In genomic region chr10:108190626-108191025, GRCm38 (mm10) we compare ENCODE assay signal across 15 mouse cellular contexts. TPM values are rescaled to one million over a fixed set of nuclear protein-coding genes. Genes with fewer than 3 reads are reported as not detected.
A peak's percentile ranks its signal among the peaks of the same experiment; 100 is the strongest.
DNase-seq lines count a peak whose midpoint lies in the region; ATAC-seq and TF ChIP-seq lines count a peak whose summit lies in the region.
"Had no signal": no experiment of that assay in that cellular context is flagged by ENCODE, and none has a peak within 500 bp of the region (broad histone marks: within the 10 kb centered on the region; RNA-seq: fewer than 3 reads in every experiment).

No protein-coding gene starts in this region.

- no peak for ATAC-seq in forebrain, postnatal 0 days
- ATAC-seq in forebrain, embryonic 13.5 days = no peak
- no peak for ATAC-seq in liver, postnatal 0 days
- ATAC-seq in intestine, postnatal 0 days = no peak

- dilution Hi-C loops in CH12.LX (cut with MboI; ENCODE audit: extremely low pct_ligation_motif_present, extremely low pct_unique_long_range_greater_than_20kb, low sequenced_read_pairs) = no loop called here

- no peaks in the 10 kb centered on the region for H3K9me3 ChIP-seq in forebrain, postnatal 0 days (ENCODE audit: low read length)
- H3K9me3 ChIP-seq in forebrain, embryonic 13.5 days (replicated peaks) = no peaks in the 10 kb centered on the region
- no peaks in the 10 kb centered on the region for H3K9me3 ChIP-seq in liver, postnatal 0 days (ENCODE audit: low read length)
- no peaks in the 10 kb centered on the region for H3K9me3 ChIP-seq in CH12.LX (replicated peaks; ENCODE audit: low read length)
- H3K9me3 ChIP-seq in intestine, postnatal 0 days (ENCODE audit: control insufficient read depth) = no peaks in the 10 kb centered on the region
- H3K9me3 ChIP-seq: embryonic facial prominence, embryonic 13.5 days; neural tube, embryonic 13.5 days had no signal

- H3K4me3 ChIP-seq in forebrain, postnatal 0 days (ENCODE audit: low read depth, low read length) = no peak overlapping the region
- H3K4me3 ChIP-seq in forebrain, embryonic 13.5 days = no peak overlapping the region
- H3K4me3 ChIP-seq in liver, postnatal 0 days (ENCODE audit: low read depth, low read length) = no peak overlapping the region
- no peak overlapping the region for H3K4me3 ChIP-seq in CH12.LX (replicated peaks in 1 of 3; ENCODE audit: low read depth in 2 of 3, low read length in 2 of 3, poor library complexity in 1 of 3)
- H3K4me3 ChIP-seq in intestine, postnatal 0 days (ENCODE audit: low read depth, low read length) = no peak overlapping the region
- H3K4me3 ChIP-seq: embryonic facial prominence, embryonic 13.5 days; neural tube, embryonic 13.5 days had no signal

- peaks cover 4% of the 10 kb centered on the region; the same call in 1 of the 2 replicates for H3K4me1 ChIP-seq in forebrain, postnatal 0 days (ENCODE audit: insufficient read depth)
- peaks cover 7% of the 10 kb centered on the region; the same call in 1 of the 2 replicates for H3K4me1 ChIP-seq in forebrain, embryonic 13.5 days
- H3K4me1 ChIP-seq in liver, postnatal 0 days (ENCODE audit: insufficient read depth) = peaks cover 11% of the 10 kb centered on the region
- peaks cover 9 to 61% of the 10 kb centered on the region in 2 experiments; a peak in 3 of 4 replicates for H3K4me1 ChIP-seq in CH12.LX (ENCODE audit: control insufficient read depth in 1 of 2, insufficient read depth in 2 of 2)
- H3K4me1 ChIP-seq in intestine, postnatal 0 days (replicated peaks; ENCODE audit: control insufficient read depth, insufficient read depth, low read length) = peaks cover 3% of the 10 kb centered on the region; the same call in 1 of the 2 replicates

- peaks cover 23% of the 10 kb centered on the region for H3K79me2 ChIP-seq in CH12.LX (replicated peaks; ENCODE audit: control insufficient read depth, extremely low read depth, insufficient read depth, poor library complexity, severe bottlenecking)

- DNase-seq in forebrain, postnatal 0 days = no peak
- DNase-seq in liver, postnatal 0 days = no peak
- no peak for DNase-seq in liver
- peak; percentile 31 for DNase-seq in CH12.LX (ENCODE audit: extremely low read depth)
- no peak for DNase-seq in testis, postnatal 10 days (ENCODE audit: low spot score)
- DNase-seq in adrenal gland, adult 2 months = no peak
- DNase-seq: cerebellum, postnatal 25 days; kidney, adult 2 months; layer of hippocampus, adult 9-11 months; left cerebral cortex, postnatal 4 days; thymus, postnatal 36 days had no signal

- no peak overlapping the region for H3K4me2 ChIP-seq in forebrain, postnatal 0 days (ENCODE audit: low read depth)
- no peak overlapping the region for H3K4me2 ChIP-seq in forebrain, embryonic 13.5 days
- no peak overlapping the region; the same call in 1 of the 2 replicates for H3K4me2 ChIP-seq in liver, postnatal 0 days (ENCODE audit: low read depth, low read length)
- peak overlapping the region; percentile 61; the same call in 1 of the 2 replicates for H3K4me2 ChIP-seq in CH12.LX (ENCODE audit: insufficient read depth, low read depth, poor library complexity, severe bottlenecking)
- H3K4me2 ChIP-seq in intestine, postnatal 0 days (replicated peaks; ENCODE audit: low read depth) = no peak overlapping the region
- H3K4me2 ChIP-seq: embryonic facial prominence, embryonic 13.5 days; neural tube, embryonic 13.5 days had no signal

- peak; percentile 44 for TF ChIP-seq CTCF in forebrain, postnatal 0 days (IDR thresholded peaks at IDR 0.05; ENCODE audit: low read depth)
- peak; percentile 53 for TF ChIP-seq CTCF in liver, postnatal 0 days (IDR thresholded peaks at IDR 0.05; ENCODE audit: low read depth)
- TF ChIP-seq CTCF in CH12.LX (conservative IDR thresholded peaks at IDR 0.05 in 1 of 2, IDR thresholded peaks at IDR 0.05 in 1 of 2; ENCODE audit: low read depth in 2 of 2, low read length in 2 of 2) = peak in 1 of 2 experiments; percentile 62; a peak in 2 of 4 replicates
- TF ChIP-seq CTCF in intestine, postnatal 0 days (IDR thresholded peaks at IDR 0.05; ENCODE audit: low read depth) = peak; percentile 65

- no peak overlapping the region for H3K27ac ChIP-seq in forebrain, postnatal 0 days (ENCODE audit: low read depth, low read length)
- H3K27ac ChIP-seq in forebrain, embryonic 13.5 days = no peak overlapping the region
- no peak overlapping the region for H3K27ac ChIP-seq in liver, postnatal 0 days (ENCODE audit: low read depth)
- peak overlapping the region; percentile 64 for H3K27ac ChIP-seq in CH12.LX (ENCODE audit: insufficient read depth, low read depth)
- no peak overlapping the region for H3K27ac ChIP-seq in intestine, postnatal 0 days (ENCODE audit: low read depth, low read length)
- H3K27ac ChIP-seq: embryonic facial prominence, embryonic 13.5 days; neural tube, embryonic 13.5 days had no signal

- no peak for TF ChIP-seq POLR2A in CH12.LX (IDR thresholded peaks at IDR 0.05; ENCODE audit: low read depth, low read length)

- TF ChIP-seq EP300 in liver, postnatal 0 days (IDR thresholded peaks at IDR 0.05; ENCODE audit: low read depth) = no peak
- no peak for TF ChIP-seq EP300 in CH12.LX (IDR thresholded peaks at IDR 0.05; ENCODE audit: low read length)

- TF ChIP-seq RAD21 in CH12.LX (IDR thresholded peaks at IDR 0.05; ENCODE audit: low read depth, low read length) = peak; percentile 68

- in situ Hi-C loops in CH12.LX (cut with MboI; ENCODE audit: low pct_ligation_motif_present, low pct_unique_long_range_greater_than_20kb, low sequenced_read_pairs) = loop anchor here (25.0 kb wide), 1 partner anchor 228 kb away; no protein-coding TSS in a partner anchor

- no peaks in the 10 kb centered on the region for H3K27me3 ChIP-seq in forebrain, postnatal 0 days (ENCODE audit: insufficient read depth, low read length)
- H3K27me3 ChIP-seq in forebrain, embryonic 13.5 days = no peaks in the 10 kb centered on the region
- H3K27me3 ChIP-seq in liver, postnatal 0 days (ENCODE audit: insufficient read depth, low read length) = no peaks in the 10 kb centered on the region
- no peaks in the 10 kb centered on the region for H3K27me3 ChIP-seq in CH12.LX (replicated peaks)
- H3K27me3 ChIP-seq in intestine, postnatal 0 days (replicated peaks; ENCODE audit: control insufficient read depth, insufficient read depth, low read length) = no peaks in the 10 kb centered on the region
- H3K27me3 ChIP-seq: embryonic facial prominence, embryonic 13.5 days; neural tube, embryonic 13.5 days had no signal

- no peak overlapping the region for H3K9ac ChIP-seq in forebrain, postnatal 0 days
- H3K9ac ChIP-seq in forebrain, embryonic 13.5 days = no peak overlapping the region
- H3K9ac ChIP-seq in liver, postnatal 0 days (replicated peaks) = no peak overlapping the region
- no peak overlapping the region; the same call in 1 of the 2 replicates for H3K9ac ChIP-seq in CH12.LX (ENCODE audit: insufficient read depth, low read depth)
- H3K9ac ChIP-seq in intestine, postnatal 0 days (ENCODE audit: low read depth, low read length) = no peak overlapping the region
- H3K9ac ChIP-seq: embryonic facial prominence, embryonic 13.5 days; neural tube, embryonic 13.5 days had no signal

- H3K36me3 ChIP-seq in forebrain, postnatal 0 days (ENCODE audit: insufficient read depth) = no peaks in the 10 kb centered on the region
- no peaks in the 10 kb centered on the region for H3K36me3 ChIP-seq in forebrain, embryonic 13.5 days (ENCODE audit: poor library complexity, severe bottlenecking)
- no peaks in the 10 kb centered on the region; the same call in 1 of the 2 replicates for H3K36me3 ChIP-seq in liver, postnatal 0 days (replicated peaks; ENCODE audit: insufficient read depth, low read length)
- H3K36me3 ChIP-seq in CH12.LX (replicated peaks in 1 of 2; ENCODE audit: control insufficient read depth in 1 of 2, insufficient read depth in 1 of 2, low read length in 1 of 2) = peaks cover 0 to 5% of the 10 kb centered on the region in 2 experiments
- H3K36me3 ChIP-seq in intestine, postnatal 0 days (ENCODE audit: control insufficient read depth, insufficient read depth) = no peaks in the 10 kb centered on the region
- H3K36me3 ChIP-seq: neural tube, embryonic 13.5 days had no signal

TF ChIP-seq in CH12.LX, 34 proteins besides CTCF, POLR2A, EP300 and RAD21:
- TF ChIP-seq SIN3A (IDR thresholded peaks at IDR 0.05; ENCODE audit: low read length) (0 out of 2 replicates have a peak, but pooled peaks have one; percentile 0), MYC (IDR thresholded peaks at IDR 0.05; ENCODE audit: low read depth, low read length) (0 out of 2 replicates have a peak, but pooled peaks have one; percentile 26), ZNF384 (IDR thresholded peaks at IDR 0.05; ENCODE audit: low read depth, low read length) (no peak), BHLHE40 (IDR thresholded peaks at IDR 0.05; ENCODE audit: low read depth, low read length) (no peak), USF2 (conservative IDR thresholded peaks at IDR 0.05; ENCODE audit: low read depth, low read length) (no peak), NRF1 (IDR thresholded peaks at IDR 0.05; ENCODE audit: low read depth, low read length) (no peak), SMC3 (IDR thresholded peaks at IDR 0.05; ENCODE audit: low read depth, low read length) (peak; percentile 49), MAZ (IDR thresholded peaks at IDR 0.05; ENCODE audit: low read depth, low read length) (no peak), CHD1 (IDR thresholded peaks at IDR 0.05; ENCODE audit: low read depth, low read length) (peak; percentile 1; the same call in 1 of the 2 replicates), HCFC1 (IDR thresholded peaks at IDR 0.05; ENCODE audit: low read depth, low read length) (no peak), IRF4 (IDR thresholded peaks at IDR 0.05; ENCODE audit: low read depth, low read length) (0 out of 2 replicates have a peak, but pooled peaks have one; percentile 26), PAX5 (IDR thresholded peaks at IDR 0.05; ENCODE audit: low read length) (no peak)

RNA-seq across cellular contexts. Expression of gene Ppp1r12a, which starts 28.6 kb away (rescaled TPM):
- total RNA-seq in forebrain, postnatal 0 days (2014; rRNA removed) = 71.3 and 92.3 TPM in 2 replicates
- polyA plus RNA-seq in forebrain, postnatal 0 days (2015; fragmentation: Nextera tagmentation; extraction: Ambion mirVana) = 33.0 and 51.6 TPM in 2 replicates
- 75.8 and 81.4 TPM in 2 replicates for polyA plus RNA-seq in forebrain, embryonic 13.5 days (2015; fragmentation: Nextera tagmentation; extraction: Ambion mirVana)
- polyA plus RNA-seq in liver, postnatal 0 days (2015; fragmentation: Nextera tagmentation; extraction: Ambion mirVana) = 23.0 and 25.3 TPM in 2 replicates
- total RNA-seq in CH12.LX (2012; rRNA removed) (34.4 and 41.8 TPM in 2 replicates), CH12.LX (2014; rRNA removed) (70.8 and 79.8 TPM in 2 replicates)
- 59.7 and 60.0 TPM in 2 replicates for polyA plus RNA-seq in CH12.LX (2012; ENCODE audit: insufficient read length, low read depth)
- polyA plus RNA-seq in intestine, postnatal 0 days (2015; fragmentation: Nextera tagmentation; extraction: Ambion mirVana) = 84.1 and 102 TPM in 2 replicates
- total RNA-seq in adrenal gland, adult 2 months (2021) = 100 to 1,000 TPM in 1 of 2 experiments, 10 to 100 TPM in 1; 84.0 to 110 TPM
- polyA plus RNA-seq in adrenal gland, adult 2 months (2012; rRNA removed) = 6.7 and 8.5 TPM in 2 replicates
